Mouse (Mus musculus) limb, embryonic 14.5 days (tissue): Measurements from ENCODE around the gene Apoa5. TPM values are rescaled to one million over a fixed set of nuclear protein-coding genes. Genes with fewer than 3 reads are reported as not detected.

Source experiments
- ATAC-seq: fragments of 200-750 bp; cut with Nextera tagmentation; 2 replicates; pipeline ENCODE4 v1.8.0; 2017; ENCODE audit warnings: low read depth, moderate number of reproducible peaks, moderate TSS enrichment; ENCODE audit not compliant: low FRiP score
- DNase-seq: peaks from one replicate; pipeline ENCODE4 v3.0.0-alpha.2; 2015; ENCODE audit warnings: low spot score
- H3K27ac ChIP-seq: fragments of 300-500 bp; sonication (generic); replicated peaks from 2 replicates; pipeline ENCODE4 v1.5.1; 2014; ENCODE audit warnings: low read depth, mild to moderate bottlenecking, low read length, moderate library complexity, mixed read lengths
- H3K27me3 ChIP-seq: fragments of 300-500 bp; sonication (generic); 2 replicates; pipeline ENCODE4 v1.6.1; 2014; ENCODE audit warnings: low read length, mixed read lengths; ENCODE audit not compliant: control insufficient read depth, insufficient read depth
- H3K36me3 ChIP-seq: fragments of 300-500 bp; sonication (generic); 2 replicates; pipeline ENCODE4 v1.6.1; 2014; ENCODE audit warnings: mild to moderate bottlenecking, low read length, moderate library complexity, mixed read lengths; ENCODE audit not compliant: control insufficient read depth, insufficient read depth
- H3K4me1 ChIP-seq: fragments of 300-500 bp; sonication (generic); 2 replicates; pipeline ENCODE4 v1.6.1; 2014; ENCODE audit warnings: antibody characterized with exemption, low read length, mixed read lengths; ENCODE audit not compliant: control insufficient read depth, insufficient read depth
- H3K4me2 ChIP-seq: fragments of 300-500 bp; sonication (generic); replicated peaks from 2 replicates; pipeline ENCODE4 v1.6.1; 2014; ENCODE audit warnings: low read depth, mild to moderate bottlenecking, low read length, moderate library complexity; ENCODE audit not compliant: severe bottlenecking
- H3K4me3 ChIP-seq: fragments of 300-500 bp; sonication (generic); replicated peaks from 2 replicates; pipeline ENCODE4 v1.5.1; 2014; ENCODE audit warnings: low read length
- H3K9ac ChIP-seq: fragments of 300-500 bp; sonication (generic); 2 replicates; pipeline ENCODE4 v1.6.1; 2014; ENCODE audit warnings: mild to moderate bottlenecking, low read depth, low read length, moderate library complexity; ENCODE audit not compliant: severe bottlenecking
- H3K9me3 ChIP-seq: fragments of 300-500 bp; sonication (generic); 2 replicates; pipeline ENCODE4 v1.6.1; 2016; ENCODE audit warnings: low read length; ENCODE audit not compliant: control insufficient read depth
- POLR2A ChIP-seq: fragments of 200-500 bp; IDR thresholded peaks from 2 replicates; pipeline ENCODE4 v1.8.0; 2012; ENCODE audit warnings: inconsistent platforms, mild to moderate bottlenecking, moderate library complexity, borderline replicate concordance; ENCODE audit not compliant: insufficient read depth, insufficient read length; ENCODE audit errors: extremely low read depth
- WGBS: fragments of 180-500 bp; shearing (Covaris S2); extraction: QIAGEN DNeasy Blood & Tissue Kit; methylation state at CpG from one replicate; pipeline ENCODE4 v1.1.7; 2014; 5-methylcytosine and 5-hydroxymethylcytosine counted together
- polyA plus RNA-seq, 2 experiments: library from polyadenylated mRNA; depleted of rRNA in 1 of 2; stranded (reverse) in 1 of 2; unstranded in 1 of 2; fragments of >200 nt; fragmentation: Nextera tagmentation in 1 of 2; extraction: Ambion mirVana in 1 of 2; gene quantifications; 2 replicates each; pipeline versions ENCODE4 v1.2.1 to v1.2.3; 2012 to 2014

Apoa5 gene
- polyA plus RNA-seq (2012; rRNA removed) (not detected in 2 replicates), polyA plus RNA-seq (2014; fragmentation: Nextera tagmentation; extraction: Ambion mirVana) (not detected in 2 replicates)

DNA sequence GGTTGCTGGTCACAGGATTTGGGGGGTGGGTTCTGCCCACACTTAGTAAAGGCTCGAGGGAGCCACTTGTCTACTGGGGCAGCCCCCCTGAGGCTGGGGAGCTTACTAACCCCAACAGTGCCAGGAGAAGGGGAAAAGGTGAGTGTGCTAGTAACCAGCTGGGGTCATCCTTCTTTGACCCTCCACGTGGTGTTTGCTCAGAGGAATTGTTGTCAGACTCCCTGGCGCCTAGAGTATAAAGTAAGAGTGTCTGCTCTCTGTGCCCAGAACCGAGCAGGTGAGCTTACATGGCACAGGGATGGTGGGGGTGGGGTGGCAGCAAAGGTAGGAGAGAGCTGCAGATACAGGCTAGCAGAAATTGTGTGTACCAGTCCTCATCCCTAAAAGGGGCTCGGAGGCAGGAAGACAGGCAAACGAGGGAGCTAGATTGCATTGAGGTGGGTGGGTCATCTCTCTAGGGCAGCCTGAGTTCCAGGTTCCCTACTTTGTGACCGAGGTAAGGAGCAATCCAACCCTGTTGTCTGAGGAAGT is at the start of gene Apoa5:
TSS of gene Apoa5 (plus strand) at position 291 of the 531 bp plus-strand sequence.
- Histone ChIP-seq H3K4me1 (no peaks in the 10 kb centered on the region), H3K4me3 (no peak within 1 kb of the TSS), H3K4me2 (no peak within 1 kb of the TSS), H3K27ac (no peak within 1 kb of the TSS), H3K9ac (no peak within 1 kb of the TSS), H3K27me3 (no peaks in the 10 kb centered on the region), H3K36me3 (no peaks in the 10 kb centered on the region), H3K9me3 (no peaks in the 10 kb centered on the region)
- no peak for DNase-seq
- ATAC-seq: no peak
- TF ChIP-seq POLR2A: no peak
- WGBS: 46% methylated on average over 7 of the region's 7 CpGs

DNA sequence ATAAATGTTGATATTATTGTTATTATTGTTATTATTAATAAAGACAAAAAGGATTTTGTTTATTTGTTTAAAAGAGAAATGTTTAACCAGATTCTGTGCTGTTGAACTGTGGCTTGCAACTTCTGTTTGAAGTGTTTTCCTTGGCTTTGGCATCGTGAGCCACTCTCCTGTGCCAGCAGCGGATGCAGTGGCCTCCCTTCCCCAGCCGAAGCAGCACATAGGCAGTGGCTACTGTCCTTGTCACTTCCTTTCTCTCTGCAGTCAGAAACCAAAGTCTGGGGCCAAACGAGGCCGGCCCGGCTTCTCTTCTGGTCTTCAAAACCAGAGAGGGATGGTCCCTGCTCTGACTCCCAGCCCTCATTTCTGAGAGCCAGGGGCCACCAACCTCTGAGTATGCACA is 45.3 kb upstream of the Apoa5 start:
- Histone ChIP-seq H3K4me3 (no peak overlapping the region), H3K36me3 (peaks cover 41% of the 10 kb centered on the region), H3K4me1 (no peaks in the 10 kb centered on the region), H3K9ac (no peak overlapping the region), H3K27me3 (no peaks in the 10 kb centered on the region), H3K4me2 (no peak overlapping the region), H3K9me3 (no peaks in the 10 kb centered on the region), H3K27ac (no peak overlapping the region)
- WGBS: 83% methylated on average over 6 of the region's 6 CpGs
- ATAC-seq (no peak), DNase-seq (no peak)
- no peak for TF ChIP-seq POLR2A

DNA sequence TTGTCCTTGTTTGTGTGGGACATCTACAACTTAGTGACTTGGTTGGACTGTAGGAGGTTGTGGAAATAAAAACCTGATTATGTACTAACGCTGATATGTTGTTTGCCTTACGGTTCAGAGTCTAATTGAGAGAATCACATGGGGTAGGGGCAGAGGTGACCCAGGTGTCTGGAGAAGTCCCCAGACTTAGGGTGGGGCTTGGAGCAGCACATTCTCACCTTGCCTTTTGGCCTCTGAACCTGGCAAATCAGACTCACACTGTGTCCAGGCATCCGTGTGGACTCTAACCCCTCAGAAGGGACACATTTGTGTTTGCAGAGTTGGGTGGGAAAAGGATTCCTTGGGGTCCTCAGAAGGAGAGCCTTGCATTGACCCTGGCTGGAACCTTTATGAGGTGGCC is 44.3 kb upstream of the Apoa5 start:
- Histone ChIP-seq H3K27me3 (no peaks in the 10 kb centered on the region), H3K4me3 (no peak overlapping the region), H3K4me1 (no peaks in the 10 kb centered on the region), H3K9ac (no peak overlapping the region), H3K9me3 (no peaks in the 10 kb centered on the region), H3K27ac (no peak overlapping the region), H3K4me2 (no peak overlapping the region), H3K36me3 (peaks cover 39% of the 10 kb centered on the region)
- WGBS: 81% methylated on average over 3 of the region's 3 CpGs
- DNase-seq: no peak
- ATAC-seq: no peak
- no peak for TF ChIP-seq POLR2A

DNA sequence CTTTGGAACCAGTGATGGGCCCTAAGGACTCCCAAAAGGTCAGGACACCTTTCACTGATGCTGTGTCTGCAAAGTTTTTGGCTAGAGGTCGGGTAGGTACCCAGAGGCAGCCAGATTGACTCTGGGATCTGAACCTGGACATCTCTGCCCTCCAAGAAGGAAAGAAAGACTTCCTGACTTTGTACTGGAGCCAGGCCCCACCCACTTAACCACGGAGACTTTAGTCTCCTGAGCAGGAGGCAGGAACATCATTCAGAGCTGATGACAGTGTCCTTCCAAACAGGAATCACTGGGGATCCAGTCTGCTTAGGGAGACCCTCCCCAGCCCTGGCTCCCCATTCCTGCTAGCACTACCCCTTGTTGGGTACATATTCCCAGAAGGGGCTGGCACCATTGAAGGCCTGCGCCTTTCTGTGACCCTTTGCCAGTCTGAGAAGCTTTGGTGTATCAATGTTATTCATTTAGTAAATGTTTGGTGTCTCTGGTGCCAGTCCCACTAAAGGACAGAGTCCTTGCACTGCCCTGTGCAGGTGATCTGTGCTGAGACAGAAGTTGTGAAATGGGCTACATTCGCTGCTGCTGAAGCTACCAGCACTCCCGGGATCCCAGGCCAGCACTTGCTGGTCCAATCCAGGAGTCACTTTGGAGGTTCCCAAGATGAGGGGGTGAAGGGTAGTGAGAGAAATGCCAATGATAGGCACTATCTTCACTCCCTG is 43.3 kb upstream of the Apoa5 start:
- TF ChIP-seq POLR2A: no peak
- DNase-seq (no peak), ATAC-seq (no peak)
- no peaks in the 10 kb centered on the region for H3K9me3 ChIP-seq
- 70% methylated on average over 5 of the region's 5 CpGs for WGBS
- no peak overlapping the region for H3K4me2 ChIP-seq
- H3K36me3 ChIP-seq: peaks cover 31% of the 10 kb centered on the region
- no peak overlapping the region for H3K9ac ChIP-seq
- no peaks in the 10 kb centered on the region for H3K4me1 ChIP-seq
- no peak overlapping the region for H3K4me3 ChIP-seq
- no peak overlapping the region for H3K27ac ChIP-seq
- H3K27me3 ChIP-seq: no peaks in the 10 kb centered on the region

DNA sequence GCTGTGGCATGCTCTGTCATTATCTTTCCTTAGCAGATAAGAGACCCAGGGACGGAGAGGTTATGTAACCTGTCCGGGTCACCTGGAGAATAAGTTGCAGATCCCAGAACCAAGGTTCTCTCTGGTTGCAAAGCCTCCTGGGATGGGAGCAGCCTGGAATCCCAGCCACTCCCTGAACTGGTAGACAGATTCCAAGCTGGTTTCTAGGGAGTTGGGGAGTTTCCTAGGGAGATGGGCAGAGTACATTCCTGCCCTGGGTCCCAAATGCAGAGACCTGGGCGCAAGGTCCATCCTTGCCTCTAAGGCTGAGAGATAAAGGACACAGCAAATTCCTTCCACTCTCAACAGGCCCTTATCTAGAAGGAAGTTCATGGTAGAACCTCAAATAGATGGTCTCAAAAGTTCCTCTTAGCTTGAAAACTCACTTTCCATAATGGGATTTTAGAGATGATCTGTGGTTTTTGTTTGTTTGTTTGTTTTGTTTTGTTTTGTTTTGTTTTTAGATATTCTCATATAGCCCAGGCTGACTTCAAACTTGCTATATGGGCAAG is 41.3 kb upstream of the Apoa5 start:
- DNase-seq: no peak
- Histone ChIP-seq H3K4me1 (peaks cover 8% of the 10 kb centered on the region), H3K9me3 (no peaks in the 10 kb centered on the region), H3K9ac (no peak overlapping the region), H3K4me2 (no peak overlapping the region), H3K27ac (no peak overlapping the region), H3K4me3 (no peak overlapping the region), H3K36me3 (peaks cover 10% of the 10 kb centered on the region), H3K27me3 (no peaks in the 10 kb centered on the region)
- no peak for ATAC-seq
- 86% methylated on average over 3 of the region's 3 CpGs for WGBS
- no peak for TF ChIP-seq POLR2A
